Mouse (Mus musculus) forebrain, embryonic 13.5 days (tissue): ENCODE measurements around the gene Odr4. TPM values are rescaled to one million over a fixed set of nuclear protein-coding genes. Genes with fewer than 3 reads are reported as not detected.

ENCODE experiments used
- ATAC-seq: fragments of 200-750 bp; cut with Nextera tagmentation; 2 replicates; pipeline ENCODE4 v1.8.0; 2017
- H3K27ac ChIP-seq: fragments of 300-500 bp; sonication (generic); 2 replicates; pipeline ENCODE4 v1.5.1; 2015; ENCODE audit warnings: inconsistent platforms, mild to moderate bottlenecking, moderate library complexity
- H3K27me3 ChIP-seq: fragments of 300-500 bp; sonication (generic); 2 replicates; pipeline ENCODE4 v1.6.1; 2015; ENCODE audit warnings: mild to moderate bottlenecking, inconsistent platforms
- H3K36me3 ChIP-seq: fragments of 300-500 bp; sonication (generic); 2 replicates; pipeline ENCODE4 v1.6.1; 2015; ENCODE audit warnings: mild to moderate bottlenecking, inconsistent platforms; ENCODE audit not compliant: poor library complexity, severe bottlenecking
- H3K4me1 ChIP-seq: fragments of 300-500 bp; sonication (generic); 2 replicates; pipeline ENCODE4 v1.6.1; 2015; ENCODE audit warnings: inconsistent platforms
- H3K4me2 ChIP-seq: fragments of 300-500 bp; sonication (generic); 2 replicates; pipeline ENCODE4 v1.6.1; 2015; ENCODE audit warnings: inconsistent platforms, mild to moderate bottlenecking, moderate library complexity
- H3K4me3 ChIP-seq: fragments of 300-500 bp; sonication (generic); 2 replicates; pipeline ENCODE4 v1.5.1; 2015; ENCODE audit warnings: mild to moderate bottlenecking, inconsistent platforms
- H3K9ac ChIP-seq: fragments of 300-500 bp; sonication (generic); 2 replicates; pipeline ENCODE4 v1.6.1; 2015; ENCODE audit warnings: mild to moderate bottlenecking, inconsistent platforms
- H3K9me3 ChIP-seq: fragments of 300-500 bp; sonication (generic); replicated peaks from 2 replicates; pipeline ENCODE4 v1.6.1; 2016; ENCODE audit warnings: inconsistent platforms
- WGBS: fragments of 180-500 bp; shearing (Covaris S2); methylation state at CpG from one replicate; pipeline ENCODE4 v1.1.7; 2015; 5-methylcytosine and 5-hydroxymethylcytosine counted together
- polyA plus RNA-seq: library from polyadenylated mRNA; unstranded; fragments of >200 nt; fragmentation: Nextera tagmentation; extraction: Ambion mirVana; gene quantifications from 2 replicates; pipeline ENCODE4 v1.2.1, GENCODE M21; 2015

Gene Odr4
- polyA plus RNA-seq, 1 experiment from 2014 or later = 36.6 TPM

GRCm38 (mm10) chr1:150393488-150393852 lies 590 bp upstream of the Odr4 start:
- WGBS = 0% methylated on average over 25 of the region's 27 CpGs
- H3K36me3 ChIP-seq = peaks cover 30% of the 10 kb centered on the region
- H3K4me1 ChIP-seq = peaks cover 8% of the 10 kb centered on the region; the same call in 1 of the 2 replicates
- peak overlapping the region; percentile 66 for H3K4me2 ChIP-seq
- no peaks in the 10 kb centered on the region for H3K27me3 ChIP-seq
- H3K9me3 ChIP-seq = no peaks in the 10 kb centered on the region
- H3K4me3 ChIP-seq = peak overlapping the region; percentile 81
- peak overlapping the region; percentile 84 for H3K9ac ChIP-seq
- ATAC-seq = no peak; the same call in 1 of the 2 replicates
- H3K27ac ChIP-seq = peak overlapping the region; percentile 82

GRCm38 (mm10) chr1:150391931-150392637 lies 796 bp downstream of the Odr4 start:
- Histone ChIP-seq H3K27me3 (no peaks in the 10 kb centered on the region), H3K4me2 (peak overlapping the region; percentile 64), H3K4me3 (peak overlapping the region; percentile 81), H3K9me3 (no peaks in the 10 kb centered on the region), H3K9ac (peak overlapping the region; percentile 66), H3K36me3 (peaks cover 34% of the 10 kb centered on the region), H3K27ac (peak overlapping the region; percentile 82), H3K4me1 (peaks cover 8% of the 10 kb centered on the region; the same call in 1 of the 2 replicates)
- 23% methylated on average over 11 of the region's 11 CpGs for WGBS
- ATAC-seq = peak; percentile 43; the same call in 1 of the 2 replicates

GRCm38 (mm10) chr1:150389390-150390129 lies 3.3 kb downstream of the Odr4 start:
- no peaks in the 10 kb centered on the region for H3K9me3 ChIP-seq
- no peak overlapping the region for H3K9ac ChIP-seq
- H3K4me2 ChIP-seq = no peak overlapping the region
- no peak overlapping the region for H3K4me3 ChIP-seq
- no peak for ATAC-seq
- H3K27me3 ChIP-seq = no peaks in the 10 kb centered on the region
- whole genome bisulfite sequencing = 93% methylated on average over 6 of the region's 6 CpGs
- no peak overlapping the region for H3K27ac ChIP-seq
- peaks cover 4% of the 10 kb centered on the region; the same call in 1 of the 2 replicates for H3K4me1 ChIP-seq
- peaks cover 26% of the 10 kb centered on the region for H3K36me3 ChIP-seq

GRCm38 (mm10) chr1:150387572-150387971 lies 5.3 kb downstream of the Odr4 start:
- WGBS = 94% methylated on average over 9 of the region's 9 CpGs
- Histone ChIP-seq H3K27me3 (no peaks in the 10 kb centered on the region), H3K4me3 (no peak overlapping the region), H3K9ac (no peak overlapping the region), H3K9me3 (no peaks in the 10 kb centered on the region), H3K27ac (no peak overlapping the region), H3K36me3 (peaks cover 38% of the 10 kb centered on the region), H3K4me2 (no peak overlapping the region), H3K4me1 (peaks cover 4% of the 10 kb centered on the region; the same call in 1 of the 2 replicates)
- ATAC-seq = no peak

GRCm38 (mm10) chr1:150384138-150384537 lies 8.7 kb downstream of the Odr4 start:
- Histone ChIP-seq H3K4me2 (no peak overlapping the region), H3K27ac (no peak overlapping the region), H3K36me3 (peaks cover 40% of the 10 kb centered on the region), H3K9me3 (no peaks in the 10 kb centered on the region), H3K27me3 (no peaks in the 10 kb centered on the region), H3K9ac (no peak overlapping the region), H3K4me1 (no peaks in the 10 kb centered on the region), H3K4me3 (no peak overlapping the region)
- ATAC-seq = no peak
- WGBS = 94% methylated on average over 4 of the region's 4 CpGs

- no peak overlapping the region for H3K4me2 ChIP-seq
- WGBS = 96% methylated on average over 2 of the region's 2 CpGs
- H3K4me3 ChIP-seq = no peak overlapping the region
- H3K9me3 ChIP-seq = no peaks in the 10 kb centered on the region
- H3K27me3 ChIP-seq = no peaks in the 10 kb centered on the region
- ATAC-seq = no peak
- peaks cover 8% of the 10 kb centered on the region; the same call in 1 of the 2 replicates for H3K36me3 ChIP-seq
- no peak overlapping the region for H3K27ac ChIP-seq
- no peaks in the 10 kb centered on the region for H3K4me1 ChIP-seq
- no peak overlapping the region for H3K9ac ChIP-seq
Observed at GRCm38 (mm10) chr1:150374247-150374646, 18.6 kb downstream of the Odr4 start.

- ATAC-seq = no peak
- peaks cover 12% of the 10 kb centered on the region; the same call in 1 of the 2 replicates for H3K36me3 ChIP-seq
- H3K4me3 ChIP-seq = no peak overlapping the region
- 85% methylated on average over 3 of the region's 3 CpGs for whole genome bisulfite sequencing
- H3K4me2 ChIP-seq = no peak overlapping the region
- no peak overlapping the region for H3K27ac ChIP-seq
- no peaks in the 10 kb centered on the region for H3K4me1 ChIP-seq
- H3K9ac ChIP-seq = no peak overlapping the region
- no peaks in the 10 kb centered on the region for H3K9me3 ChIP-seq
- H3K27me3 ChIP-seq = no peaks in the 10 kb centered on the region
Observed at GRCm38 (mm10) chr1:150372895-150373294, 20.0 kb downstream of the Odr4 start.

- H3K4me3 ChIP-seq = no peak overlapping the region
- no peak overlapping the region for H3K9ac ChIP-seq
- no peak for ATAC-seq
- H3K9me3 ChIP-seq = no peaks in the 10 kb centered on the region
- no peak overlapping the region for H3K27ac ChIP-seq
- H3K4me1 ChIP-seq = no peaks in the 10 kb centered on the region
- no peak overlapping the region for H3K4me2 ChIP-seq
- H3K27me3 ChIP-seq = no peaks in the 10 kb centered on the region
- H3K36me3 ChIP-seq = peaks cover 19% of the 10 kb centered on the region
- WGBS = 94% methylated on average over 1 of the region's 1 CpGs
Observed at GRCm38 (mm10) chr1:150360864-150361263, 32.0 kb downstream of the Odr4 start.

- Histone ChIP-seq H3K4me2 (no peak overlapping the region), H3K27me3 (no peaks in the 10 kb centered on the region), H3K36me3 (no peaks in the 10 kb centered on the region), H3K4me3 (no peak overlapping the region), H3K9me3 (no peaks in the 10 kb centered on the region), H3K27ac (no peak overlapping the region), H3K4me1 (no peaks in the 10 kb centered on the region), H3K9ac (no peak overlapping the region)
- WGBS = 81% methylated on average over 2 of the region's 2 CpGs
- no peak for ATAC-seq
Observed at GRCm38 (mm10) chr1:150335111-150335510, 57.8 kb downstream of the Odr4 start.

- H3K4me3 ChIP-seq = no peak within 1 kb of the TSS
- no peaks in the 10 kb centered on the region for H3K9me3 ChIP-seq
- 88% methylated on average over 1 of the region's 1 CpGs for WGBS
- H3K9ac ChIP-seq = no peak within 1 kb of the TSS
- H3K27ac ChIP-seq = no peak within 1 kb of the TSS
- no peaks in the 10 kb centered on the region for H3K36me3 ChIP-seq
- ATAC-seq = no peak
- H3K4me2 ChIP-seq = no peak within 1 kb of the TSS
- no peaks in the 10 kb centered on the region for H3K4me1 ChIP-seq
- no peaks in the 10 kb centered on the region for H3K27me3 ChIP-seq
Observed at GRCm38 (mm10) chr1:150319205-150319604, 73.7 kb downstream of the Odr4 start, which contains the start of gene Pdc. Gene Pdc (plus strand): TSS chr1:150319417.
